Mouse (Mus musculus) embryo, embryonic 9.5 days (tissue): ENCODE data around the gene Rara.
A peak's percentile ranks its signal among the peaks of the same experiment; 100 is the strongest.

Source experiments
- DNase-seq: peaks from one replicate; pipeline ENCODE4 v3.0.0-alpha.2; 2017; ENCODE audit errors: extremely low spot score

Gene Rara

GRCm38 (mm10) chr11:98938701-98939083 lies 11.1 kb downstream of the Rara start:
- no peak for DNase-seq

- no peak for DNase-seq
Measured at GRCm38 (mm10) chr11:98939084-98939952, 11.7 kb downstream of the Rara start.

DNA sequence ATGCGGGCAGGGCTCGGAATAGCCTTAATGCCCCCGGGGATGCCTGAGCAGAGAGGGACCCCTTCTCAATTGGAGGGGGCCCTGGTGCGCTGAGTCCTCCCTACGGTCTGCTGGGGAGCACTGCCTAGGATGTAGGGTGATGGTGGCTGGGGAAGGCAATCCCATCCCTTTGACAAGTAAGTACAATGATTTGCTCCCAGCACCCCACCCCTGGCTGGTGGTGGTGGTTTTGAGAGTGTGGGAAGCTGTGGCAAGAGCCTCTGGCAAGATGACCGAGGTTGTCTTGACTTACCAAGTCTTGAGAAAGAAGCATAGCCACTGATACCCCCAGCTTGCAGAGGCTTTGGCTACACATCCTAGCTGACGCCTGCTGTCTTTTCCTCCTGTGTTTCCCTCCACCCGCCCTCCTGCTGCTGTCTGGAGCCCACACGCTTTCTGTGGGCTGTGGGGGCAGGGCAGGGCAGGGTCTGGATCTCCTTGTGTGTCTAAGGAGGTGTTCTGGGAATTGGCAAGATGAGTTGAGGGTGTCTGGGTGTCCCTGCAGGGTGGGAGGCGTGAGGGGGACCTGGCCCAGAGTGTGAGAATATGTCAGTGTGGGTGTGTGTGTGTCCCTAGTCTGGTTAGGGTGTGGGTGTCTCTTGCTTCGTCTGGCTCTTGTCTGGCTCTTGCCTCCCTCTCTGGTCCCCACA lies 12.5 kb downstream of the Rara start:
- DNase-seq, result no peak

GRCm38 (mm10) chr11:98940776-98941175 lies 13.2 kb downstream of the Rara start:
- no peak for DNase-seq

GRCm38 (mm10) chr11:98941341-98941825 lies 13.8 kb downstream of the Rara start:
- DNase-seq, result no peak

GRCm38 (mm10) chr11:98941826-98942550 lies 14.4 kb downstream of the Rara start:
- peak; percentile 89 for DNase-seq

DNA sequence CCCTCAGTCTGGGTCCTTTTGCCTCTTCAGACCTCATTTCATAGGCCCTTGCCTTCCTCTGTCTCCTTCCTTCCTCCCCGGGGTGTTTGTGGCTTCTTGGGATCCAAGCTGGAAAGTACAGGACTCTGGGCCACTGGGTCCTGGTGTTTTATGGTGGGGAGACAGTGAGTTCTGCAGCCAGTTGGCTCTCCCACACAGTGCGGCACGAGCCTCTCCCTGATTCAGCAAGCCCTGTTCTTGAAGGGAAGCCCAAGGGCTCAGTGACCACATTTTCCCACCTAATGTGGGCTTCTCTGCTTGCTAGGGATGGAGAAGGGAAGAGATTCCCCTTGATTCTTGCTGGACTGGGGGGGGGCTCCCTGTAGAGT lies 14.9 kb downstream of the Rara start:
- DNase-seq, result no peak

- DNase-seq, result no peak
Measured at GRCm38 (mm10) chr11:98942923-98943641, 15.5 kb downstream of the Rara start.

DNA sequence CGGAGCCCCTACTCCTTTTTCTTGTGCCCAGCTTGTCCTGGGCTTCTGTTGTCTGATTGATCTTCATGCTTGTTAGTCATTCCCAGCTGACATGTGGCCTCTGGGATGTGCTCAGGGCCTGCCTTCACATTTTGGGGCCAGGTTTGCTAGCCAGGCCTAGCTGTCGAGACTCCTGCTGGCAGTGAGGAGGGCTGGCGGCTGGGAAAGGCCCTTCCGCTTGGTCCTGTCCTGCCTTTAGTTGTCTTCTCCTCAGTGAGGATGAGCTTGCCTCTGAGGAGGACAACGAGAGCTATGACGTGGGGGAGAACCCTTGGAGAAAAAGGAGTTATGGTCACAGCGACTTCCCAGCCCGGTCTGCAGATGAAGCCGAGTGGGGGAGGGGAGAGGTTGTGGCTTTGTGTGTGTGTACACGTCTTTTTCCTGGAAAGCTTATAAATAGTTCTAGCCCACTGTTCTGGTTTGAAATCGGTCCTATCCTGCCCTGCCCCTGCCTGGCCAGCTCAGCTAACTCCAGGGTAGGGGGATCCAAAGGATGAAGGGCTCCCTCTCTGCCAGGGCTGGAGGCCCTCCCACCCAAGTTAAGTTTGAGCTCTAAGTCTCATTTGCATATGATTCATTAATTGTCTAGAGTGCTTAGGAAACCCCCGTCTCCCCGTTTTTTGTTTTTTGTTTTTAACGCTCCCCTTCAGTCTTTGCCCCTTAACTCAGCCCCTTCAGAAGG lies 16.3 kb downstream of the Rara start:
- DNase-seq, result no peak

DNA sequence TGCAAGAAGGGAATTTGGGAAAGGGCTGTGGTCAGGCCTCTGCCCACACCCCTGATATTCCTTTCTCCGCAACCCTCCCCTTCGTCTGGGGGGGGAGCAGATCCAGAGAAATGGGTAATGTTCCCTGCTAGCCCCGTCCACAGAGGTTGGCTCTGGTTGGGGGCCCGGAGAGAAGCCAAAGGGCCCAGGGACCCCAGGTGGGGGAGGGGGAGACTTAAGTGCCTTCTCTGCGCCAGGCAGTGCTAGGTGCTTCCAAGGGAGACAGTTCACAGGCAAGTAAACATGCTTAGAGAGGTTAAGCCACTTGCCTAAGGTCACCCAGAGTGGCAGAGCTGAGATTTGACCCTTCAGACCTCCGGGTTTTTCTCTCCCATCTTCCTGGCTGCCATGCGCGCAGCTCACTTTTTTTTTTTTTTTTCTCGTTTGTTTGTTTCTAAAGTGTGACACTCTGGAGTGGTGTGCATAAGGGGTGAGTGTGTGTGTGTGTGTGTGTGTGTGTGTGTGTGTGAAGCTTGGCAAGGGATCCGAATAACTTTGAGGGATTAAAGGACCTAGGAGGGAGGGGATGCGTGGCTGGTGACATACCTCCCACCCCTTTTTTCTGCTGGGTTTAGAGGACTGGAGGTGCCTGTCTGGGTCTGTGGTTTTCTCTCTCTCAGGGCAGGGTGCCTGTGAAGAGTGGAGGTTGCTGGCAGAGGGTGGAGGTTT lies 17.4 kb downstream of the Rara start:
- no peak for DNase-seq

- DNase-seq, result no peak
Measured at GRCm38 (mm10) chr11:98945605-98945977, 18.0 kb downstream of the Rara start.

- DNase-seq, result no peak
Measured at GRCm38 (mm10) chr11:98947969-98948569, 20.5 kb downstream of the Rara start.

DNA sequence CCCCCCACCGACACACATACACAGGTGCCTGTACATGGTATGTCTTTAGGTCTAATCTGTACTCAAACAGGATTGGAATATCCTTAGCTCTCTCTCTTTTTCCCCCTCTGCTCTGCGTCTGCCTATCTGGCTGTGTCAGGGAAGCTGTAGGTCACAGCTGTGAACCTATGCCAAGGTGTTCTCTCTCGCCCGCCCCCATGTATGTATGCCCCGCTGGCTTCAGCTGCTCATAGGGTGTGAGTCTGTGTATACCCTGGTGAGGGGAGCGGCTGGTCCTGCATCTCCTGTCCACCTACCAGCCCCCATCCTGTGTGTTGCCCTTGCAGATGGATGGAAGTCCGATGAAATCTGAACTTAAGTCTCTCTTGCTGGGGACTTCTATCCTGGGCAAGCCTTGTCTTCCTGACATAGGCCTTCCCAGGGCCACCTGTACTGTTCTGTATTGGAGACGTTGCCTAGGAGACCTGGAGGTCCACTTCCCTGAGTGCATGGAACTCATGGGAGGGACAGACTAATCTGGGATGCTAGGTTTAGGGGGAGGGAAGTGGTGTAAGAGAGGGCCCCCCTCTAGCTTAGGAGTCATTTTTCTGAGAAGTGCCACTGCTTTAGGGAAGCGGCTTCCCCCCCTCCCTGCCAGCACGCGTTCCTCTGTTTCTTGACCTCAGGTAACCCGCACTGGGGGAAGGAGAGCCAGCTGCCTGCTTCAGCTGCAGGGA lies 21.8 kb downstream of the Rara start:
- no peak for DNase-seq

DNA sequence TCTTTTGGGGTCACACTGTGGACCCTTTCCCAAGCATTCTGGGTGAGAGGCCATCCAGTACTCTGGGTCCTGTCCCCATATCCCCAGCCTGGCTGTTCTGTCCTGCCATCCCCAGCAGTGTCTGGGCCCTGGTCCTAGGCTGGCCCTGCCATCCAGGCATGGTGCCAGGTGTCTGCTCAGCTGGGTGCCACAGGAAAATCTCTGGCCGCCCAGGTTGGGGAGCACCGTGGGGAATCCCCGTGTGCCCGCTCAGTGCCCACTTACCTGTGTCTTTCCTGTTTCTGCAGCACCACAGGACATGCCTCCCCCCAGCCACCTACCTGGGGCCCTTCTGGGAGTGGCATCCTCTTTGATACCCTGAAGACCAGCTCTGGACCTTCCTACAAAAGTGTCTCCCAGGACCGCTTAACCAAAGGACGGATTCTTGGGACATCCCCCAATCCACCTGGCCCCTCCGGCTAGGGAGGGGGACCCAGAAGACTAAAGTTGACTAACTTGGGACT lies 22.4 kb downstream of the Rara start:
- DNase-seq, result no peak

- no peak for DNase-seq
Measured at GRCm38 (mm10) chr11:98950484-98950883, 22.9 kb downstream of the Rara start.

GRCm38 (mm10) chr11:98951026-98951906 lies 23.6 kb downstream of the Rara start:
- no peak for DNase-seq

- DNase-seq, result no peak
Measured at GRCm38 (mm10) chr11:98952111-98952510, 24.5 kb downstream of the Rara start.

DNA sequence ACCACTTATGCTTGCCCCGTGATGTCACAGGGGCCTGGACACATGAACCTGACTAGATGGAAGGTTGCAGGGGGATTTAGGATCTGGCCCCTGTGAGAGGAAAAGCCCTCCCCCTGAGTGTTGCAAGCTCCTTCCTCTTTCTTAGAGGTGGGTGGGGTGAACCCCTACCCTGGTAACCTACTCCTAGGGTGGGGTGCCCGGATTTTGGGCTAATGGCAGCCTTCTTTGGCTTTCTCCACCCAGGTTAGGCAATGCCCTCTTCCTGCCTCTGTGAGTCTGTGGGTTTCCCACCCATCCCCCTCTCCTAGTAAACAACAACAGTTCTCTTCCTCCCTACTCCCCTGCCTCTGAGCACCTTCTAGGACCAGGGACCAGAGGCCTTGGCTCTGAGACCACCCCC lies 25.1 kb downstream of the Rara start:
- no peak for DNase-seq
